Mouse (Mus musculus): Measurements from ENCODE around the gene Taf11. TPM values are rescaled to one million over a fixed set of nuclear protein-coding genes. Genes with fewer than 3 reads are reported as not detected.

Gene Taf11
- polyA plus RNA-seq, 1 experiment: 30.6 TPM

- H3K4me3 ChIP-seq (replicated peaks; ENCODE audit: control insufficient read depth, low read depth, low read length): no peak overlapping the region
- 66% methylated on average over 4 of the region's 4 CpGs for WGBS
- no peak overlapping the region for H3K27ac ChIP-seq (ENCODE audit: control insufficient read depth, insufficient read depth, low read depth, low read length, poor library complexity)
- H3K4me1 ChIP-seq (ENCODE audit: control insufficient read depth, insufficient read depth, low read length): peaks cover 5% of the 10 kb centered on the region; the same call in 1 of the 2 replicates
- TF ChIP-seq POLR2A (IDR thresholded peaks at IDR 0.05; ENCODE audit: borderline replicate concordance, control insufficient read depth, low read depth, low read length): no peak
Observed at GRCm38 (mm10) chr17:27931826-27932225, 22.2 kb upstream of the Taf11 start.

DNA sequence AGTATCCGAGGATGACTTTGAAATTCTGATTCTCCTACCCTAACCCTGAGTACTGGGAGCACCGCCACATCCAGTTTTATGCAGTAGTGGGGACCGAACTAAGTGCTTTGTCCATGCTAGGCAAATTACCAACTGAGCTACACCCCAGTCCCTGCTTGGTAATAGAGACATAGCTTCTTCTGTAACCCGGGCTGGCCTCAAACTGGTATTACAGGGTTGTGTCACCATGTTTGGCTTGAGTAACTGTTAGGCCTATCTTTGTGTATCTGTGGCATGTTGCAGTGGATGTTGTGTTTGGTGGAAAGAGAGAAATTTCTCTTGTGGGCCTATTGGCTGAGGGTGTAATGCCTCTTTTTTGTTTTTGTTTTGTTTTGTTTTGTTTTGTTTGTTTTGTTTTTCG is 20.6 kb upstream of the Taf11 start:
- WGBS: 70% methylated on average over 5 of the region's 5 CpGs

DNA sequence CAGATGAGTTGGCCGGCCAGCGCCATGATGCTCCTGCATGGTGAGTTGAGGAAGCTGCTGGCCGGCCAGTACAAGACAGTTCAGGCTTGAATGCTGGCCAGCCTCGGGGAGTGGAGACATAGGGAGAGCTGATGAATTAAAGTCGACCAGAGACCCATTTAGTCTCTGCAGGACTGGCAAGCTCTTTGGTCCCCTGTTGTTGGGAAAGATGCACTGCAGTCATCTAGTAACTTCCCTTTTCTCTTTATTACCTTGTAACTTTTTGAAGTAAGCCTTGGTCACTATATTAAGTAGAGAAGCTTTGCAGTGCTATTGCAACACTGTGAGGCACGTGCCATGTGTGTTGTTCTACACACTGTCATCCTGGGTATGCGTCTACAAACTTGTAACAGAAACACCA is 15.9 kb upstream of the Taf11 start:
- H3K4me3 ChIP-seq (replicated peaks; ENCODE audit: control insufficient read depth, low read depth, low read length): no peak overlapping the region
- WGBS: 46% methylated on average over 7 of the region's 7 CpGs
- peak overlapping the region; percentile 45 for H3K27ac ChIP-seq (ENCODE audit: control insufficient read depth, insufficient read depth, low read depth, low read length, poor library complexity)
- peaks cover 5% of the 10 kb centered on the region for H3K4me1 ChIP-seq (ENCODE audit: control insufficient read depth, insufficient read depth, low read length)
- no peak for TF ChIP-seq CTCF (IDR thresholded peaks at IDR 0.05; ENCODE audit: control insufficient read depth, insufficient read depth, low read length)
- no peak for TF ChIP-seq POLR2A (IDR thresholded peaks at IDR 0.05; ENCODE audit: borderline replicate concordance, control insufficient read depth, low read depth, low read length)

More for the DNA sequence above, 20.6 kb upstream of the Taf11 start:
- no peak overlapping the region for H3K4me3 ChIP-seq (replicated peaks; ENCODE audit: control insufficient read depth, low read depth, low read length)
- TF ChIP-seq POLR2A (IDR thresholded peaks at IDR 0.05; ENCODE audit: borderline replicate concordance, control insufficient read depth, low read depth, low read length) (no peak), CTCF (IDR thresholded peaks at IDR 0.05; ENCODE audit: control insufficient read depth, insufficient read depth, low read length) (no peak)
- no peak overlapping the region for H3K27ac ChIP-seq (ENCODE audit: control insufficient read depth, insufficient read depth, low read depth, low read length, poor library complexity)
- peaks cover 6% of the 10 kb centered on the region for H3K4me1 ChIP-seq (ENCODE audit: control insufficient read depth, insufficient read depth, low read length)

GRCm38 (mm10) chr17:27925054-27925453 is 15.4 kb upstream of the Taf11 start:
- peaks cover 5% of the 10 kb centered on the region for H3K4me1 ChIP-seq (ENCODE audit: control insufficient read depth, insufficient read depth, low read length)
- H3K27ac ChIP-seq (ENCODE audit: control insufficient read depth, insufficient read depth, low read depth, low read length, poor library complexity): peak overlapping the region; percentile 45; the same call in 1 of the 2 replicates
- TF ChIP-seq POLR2A (IDR thresholded peaks at IDR 0.05; ENCODE audit: borderline replicate concordance, control insufficient read depth, low read depth, low read length) (no peak), CTCF (IDR thresholded peaks at IDR 0.05; ENCODE audit: control insufficient read depth, insufficient read depth, low read length) (no peak)
- H3K4me3 ChIP-seq (replicated peaks; ENCODE audit: control insufficient read depth, low read depth, low read length): no peak overlapping the region
- 67% methylated on average over 4 of the region's 4 CpGs for WGBS

DNA sequence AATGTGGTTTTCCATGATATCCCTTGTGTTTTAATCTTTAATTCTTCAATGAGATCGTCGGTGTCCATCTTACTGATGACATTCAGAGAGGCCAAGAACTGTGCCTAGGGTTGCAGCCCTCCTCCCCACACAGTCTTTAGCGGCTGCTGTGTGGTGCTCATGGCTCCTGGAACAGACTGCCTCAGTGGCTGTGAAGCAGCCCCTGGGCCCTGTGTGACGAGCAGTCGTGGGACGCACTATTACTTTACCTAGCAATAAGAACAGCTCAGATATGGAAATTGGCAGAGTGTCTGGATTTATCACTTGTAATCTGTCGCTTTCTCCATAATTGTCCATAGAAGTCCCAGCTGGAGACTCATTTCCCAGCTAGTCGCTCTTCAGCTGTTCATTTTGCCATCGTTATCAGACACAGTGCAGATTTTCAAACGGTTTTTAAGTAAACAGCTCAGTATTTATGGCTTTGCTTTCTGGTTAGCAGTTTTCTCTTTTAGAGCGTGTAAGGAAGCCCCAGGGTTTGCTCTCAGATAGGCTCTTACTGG is 12.6 kb upstream of the Taf11 start:
- WGBS: 79% methylated on average over 11 of the region's 11 CpGs
- peaks cover 5% of the 10 kb centered on the region for H3K4me1 ChIP-seq (ENCODE audit: control insufficient read depth, insufficient read depth, low read length)
- H3K4me3 ChIP-seq (replicated peaks; ENCODE audit: control insufficient read depth, low read depth, low read length): no peak overlapping the region
- TF ChIP-seq POLR2A (IDR thresholded peaks at IDR 0.05; ENCODE audit: borderline replicate concordance, control insufficient read depth, low read depth, low read length): no peak
- no peak for TF ChIP-seq CTCF (IDR thresholded peaks at IDR 0.05; ENCODE audit: control insufficient read depth, insufficient read depth, low read length)
- H3K27ac ChIP-seq (ENCODE audit: control insufficient read depth, insufficient read depth, low read depth, low read length, poor library complexity): no peak overlapping the region

DNA sequence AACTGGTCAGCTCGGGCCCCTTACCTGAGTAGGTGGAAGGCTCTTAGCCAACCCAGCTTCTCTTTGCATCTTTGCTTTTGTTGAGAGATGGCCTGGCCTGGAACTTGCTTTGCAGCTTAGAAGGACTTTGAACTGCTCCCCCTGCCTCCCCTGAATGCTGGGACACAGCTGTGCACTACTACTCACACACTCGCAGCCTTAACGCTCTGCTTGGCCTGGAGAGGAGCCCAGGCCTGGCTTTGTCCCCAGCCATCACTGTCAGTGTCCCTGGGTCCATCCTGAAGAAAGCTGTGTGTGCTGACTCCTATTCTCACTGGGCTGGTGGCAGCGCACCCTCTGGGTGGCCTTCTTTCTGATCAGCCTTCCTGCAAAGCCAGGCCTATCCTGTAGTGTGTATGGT is 11.0 kb upstream of the Taf11 start:
- TF ChIP-seq POLR2A (IDR thresholded peaks at IDR 0.05; ENCODE audit: borderline replicate concordance, control insufficient read depth, low read depth, low read length) (no peak), CTCF (IDR thresholded peaks at IDR 0.05; ENCODE audit: control insufficient read depth, insufficient read depth, low read length) (no peak)
- H3K4me1 ChIP-seq (ENCODE audit: control insufficient read depth, insufficient read depth, low read length): peaks cover 3% of the 10 kb centered on the region; the same call in 1 of the 2 replicates

DNA sequence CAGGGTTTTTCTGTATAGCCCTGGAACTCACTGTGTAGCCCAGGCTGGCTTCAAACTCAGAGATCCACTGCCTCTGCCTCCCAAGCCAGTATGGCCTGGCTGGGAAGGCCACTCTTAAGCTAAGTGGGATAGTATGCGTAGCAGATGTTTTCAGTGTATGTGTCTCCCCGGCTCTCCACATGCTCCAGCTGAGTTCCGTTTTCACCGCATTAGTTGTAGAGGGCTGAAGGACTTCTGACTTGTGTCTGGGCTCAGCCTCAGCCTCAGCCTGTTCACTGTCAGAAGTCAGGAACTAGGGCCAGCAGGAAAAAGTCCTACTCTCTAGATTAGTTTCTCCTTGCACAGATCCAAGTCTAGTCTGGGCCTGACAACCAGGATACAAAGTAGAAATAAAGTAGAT is 6.7 kb upstream of the Taf11 start:
- TF ChIP-seq CTCF (IDR thresholded peaks at IDR 0.05; ENCODE audit: control insufficient read depth, insufficient read depth, low read length) (no peak), POLR2A (IDR thresholded peaks at IDR 0.05; ENCODE audit: borderline replicate concordance, control insufficient read depth, low read depth, low read length) (no peak)
- H3K4me1 ChIP-seq (ENCODE audit: control insufficient read depth, insufficient read depth, low read length): no peaks in the 10 kb centered on the region; the same call in 1 of the 2 replicates
- WGBS: 89% methylated on average over 4 of the region's 4 CpGs
- H3K27ac ChIP-seq (ENCODE audit: control insufficient read depth, insufficient read depth, low read depth, low read length, poor library complexity): no peak overlapping the region
- no peak overlapping the region for H3K4me3 ChIP-seq (replicated peaks; ENCODE audit: control insufficient read depth, low read depth, low read length)

More for the DNA sequence above, 11.0 kb upstream of the Taf11 start:
- 83% methylated on average over 4 of the region's 4 CpGs for WGBS
- H3K27ac ChIP-seq (ENCODE audit: control insufficient read depth, insufficient read depth, low read depth, low read length, poor library complexity): no peak overlapping the region
- H3K4me3 ChIP-seq (replicated peaks; ENCODE audit: control insufficient read depth, low read depth, low read length): no peak overlapping the region

DNA sequence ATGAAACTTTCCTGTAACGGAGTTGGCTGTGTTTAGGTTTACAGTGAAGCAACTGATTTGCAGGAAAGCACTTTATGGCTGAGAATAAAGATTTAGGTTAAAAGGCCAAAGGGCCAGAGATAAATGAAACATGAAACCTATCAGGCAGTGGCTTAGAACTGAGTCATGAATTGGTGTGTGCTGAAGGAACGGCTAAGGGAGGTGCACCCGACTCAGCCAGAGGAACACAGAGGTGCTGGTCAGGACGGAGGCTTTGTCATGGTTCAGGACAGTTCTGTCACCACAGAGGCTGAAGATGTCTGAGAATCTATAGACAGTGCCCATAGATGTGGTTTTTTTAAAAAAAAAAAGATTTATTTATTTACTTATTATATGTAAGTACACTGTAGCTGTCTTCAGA is 5.1 kb upstream of the Taf11 start:
- H3K4me1 ChIP-seq (ENCODE audit: control insufficient read depth, insufficient read depth, low read length): peaks cover 4% of the 10 kb centered on the region; the same call in 1 of the 2 replicates
- no peak for TF ChIP-seq CTCF (IDR thresholded peaks at IDR 0.05; ENCODE audit: control insufficient read depth, insufficient read depth, low read length)
- no peak for TF ChIP-seq POLR2A (IDR thresholded peaks at IDR 0.05; ENCODE audit: borderline replicate concordance, control insufficient read depth, low read depth, low read length)
- H3K27ac ChIP-seq (ENCODE audit: control insufficient read depth, insufficient read depth, low read depth, low read length, poor library complexity): no peak overlapping the region
- 77% methylated on average over 4 of the region's 4 CpGs for WGBS
- H3K4me3 ChIP-seq (replicated peaks; ENCODE audit: control insufficient read depth, low read depth, low read length): no peak overlapping the region

DNA sequence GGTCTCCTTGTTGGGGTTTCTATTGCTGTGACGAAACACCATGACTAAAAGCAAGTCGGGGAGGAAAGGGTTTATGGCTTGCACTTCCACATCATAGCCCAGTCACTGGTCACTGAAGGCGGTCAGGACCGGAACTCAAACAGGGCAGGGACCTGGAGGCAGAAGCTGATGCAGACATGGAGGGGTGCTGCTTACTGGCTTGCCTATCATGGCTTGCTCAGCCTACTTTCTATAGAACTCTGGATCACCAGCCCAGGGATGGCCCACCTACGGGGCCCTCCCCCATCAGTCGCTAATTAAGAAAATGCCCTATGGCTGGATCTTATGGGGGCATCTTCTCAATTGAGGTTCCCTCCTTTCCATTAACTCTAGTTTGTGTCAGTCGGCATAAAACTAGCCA is 1.7 kb upstream of the Taf11 start:
- TF ChIP-seq POLR2A (IDR thresholded peaks at IDR 0.05; ENCODE audit: borderline replicate concordance, control insufficient read depth, low read depth, low read length) (no peak), CTCF (IDR thresholded peaks at IDR 0.05; ENCODE audit: control insufficient read depth, insufficient read depth, low read length) (no peak)
- Histone ChIP-seq H3K27ac (ENCODE audit: control insufficient read depth, insufficient read depth, low read depth, low read length, poor library complexity) (no peak overlapping the region), H3K4me1 (ENCODE audit: control insufficient read depth, insufficient read depth, low read length) (peaks cover 4% of the 10 kb centered on the region; the same call in 1 of the 2 replicates), H3K4me3 (replicated peaks; ENCODE audit: control insufficient read depth, low read depth, low read length) (no peak overlapping the region)
- WGBS: 74% methylated on average over 7 of the region's 7 CpGs
